8 mouse cellular contexts compared by ENCODE assay signal in the genomic region with DNA sequence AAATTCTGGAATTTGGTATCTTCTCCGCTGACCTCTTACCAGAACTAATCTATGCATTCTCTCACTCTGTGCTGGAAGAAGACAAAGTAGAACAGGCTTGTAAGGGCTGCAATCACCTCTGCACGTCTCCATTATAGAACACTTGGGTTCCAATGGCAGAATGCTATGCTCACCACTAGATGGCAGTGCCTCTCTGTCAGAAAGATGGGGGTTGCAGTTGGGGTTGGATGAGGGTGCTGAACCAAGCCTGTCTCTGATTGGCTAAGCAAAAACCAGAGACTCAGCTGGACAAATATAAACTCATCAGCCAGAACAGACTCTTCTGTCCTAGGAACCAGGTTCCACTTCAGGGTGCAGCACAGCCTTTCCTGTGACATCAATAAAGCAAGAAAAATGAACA.
DNase-seq lines count a peak whose midpoint lies in the region; ATAC-seq and TF ChIP-seq lines count a peak whose summit lies in the region.
"Not testable (repeated sequence)": the region's sequence is repeated elsewhere in the genome, so short reads cannot be mapped to it uniquely, and the experiment has no call there.

No protein-coding gene starts in this region.

- peak; percentile 12 to 31 for DNase-seq in CD8-positive naive resting alpha-beta T cell, adult 2 months (ENCODE audit: low read depth in 2 of 2, low spot score in 2 of 2)
- peak; percentile 1 for DNase-seq in adrenal gland, adult 2 months
- peak; percentile 3 for DNase-seq in embryo, embryonic 10 days (ENCODE audit: low spot score)
- DNase-seq in heart, postnatal 10 days = peak; percentile 6 to 24
- not testable (repeated sequence) for DNase-seq in kidney, postnatal 0 days (ENCODE audit: low spot score)
- DNase-seq in lung, embryonic 14.5 days = peak; percentile 1
- peak; percentile 12 to 26 for DNase-seq in natural killer cell, adult 2 months (ENCODE audit: low spot score in 2 of 2)
- DNase-seq in thymus, postnatal 25 days = peak; percentile 59

- not testable (repeated sequence) for H3K9me3 ChIP-seq in kidney, postnatal 0 days (replicated peaks; ENCODE audit: low read length); lung, embryonic 14.5 days (ENCODE audit: low read depth, low read length)

- not testable (repeated sequence) for H3K4me2 ChIP-seq in kidney, postnatal 0 days (ENCODE audit: low read length); lung, embryonic 14.5 days

- not testable (repeated sequence) for H3K9ac ChIP-seq in kidney, postnatal 0 days (ENCODE audit: low read depth, low read length); lung, embryonic 14.5 days

- intact Hi-C loops in heart, postnatal 10 days (cut with DNase I) = not testable (repeated sequence)

- not testable (repeated sequence) for ATAC-seq in kidney, postnatal 0 days (replicated peaks; ENCODE audit: low FRiP score, low read depth); lung, embryonic 14.5 days (ENCODE audit: insufficient read depth)

- not testable (repeated sequence) for H3K27me3 ChIP-seq in kidney, postnatal 0 days (ENCODE audit: insufficient read depth, low read length); lung, embryonic 14.5 days (ENCODE audit: insufficient read depth, low read length)

- H3K27ac ChIP-seq in kidney, postnatal 0 days; lung, embryonic 14.5 days (ENCODE audit: low read depth): not testable (repeated sequence)

- not testable (repeated sequence) for H3K4me3 ChIP-seq in kidney, postnatal 0 days (replicated peaks; ENCODE audit: low read depth, low read length); lung, embryonic 14.5 days (ENCODE audit: low read depth, low read length)

- not testable (repeated sequence) for H3K36me3 ChIP-seq in kidney, postnatal 0 days (ENCODE audit: insufficient read depth, low read length); lung, embryonic 14.5 days (ENCODE audit: insufficient read depth)

- H3K4me1 ChIP-seq in kidney, postnatal 0 days (replicated peaks; ENCODE audit: insufficient read depth, low read length); lung, embryonic 14.5 days (ENCODE audit: insufficient read depth): not testable (repeated sequence)

- peak; percentile 53; the same call in 1 of the 2 replicates for TF ChIP-seq CTCF in kidney, postnatal 0 days (IDR thresholded peaks at IDR 0.05; ENCODE audit: low read depth)
- TF ChIP-seq CTCF in lung, embryonic 14.5 days (IDR thresholded peaks at IDR 0.05; ENCODE audit: low read depth) = peak; percentile 49; the same call in 1 of the 2 replicates

- WGBS in kidney, postnatal 0 days = 47% methylated on average over 2 of the region's 2 CpGs
- WGBS in lung, embryonic 14.5 days = 38% methylated on average over 2 of the region's 2 CpGs
